Mouse (Mus musculus) cortical plate, adult 2 months (tissue): Measurements from ENCODE around the gene Tmem184b.

Experiments
- CTCF ChIP-seq: fragments of 200-500 bp; IDR thresholded peaks from 2 replicates; pipeline ENCODE4 v1.5.1; 2011; ENCODE audit warnings: mild to moderate bottlenecking, control low read depth, low read length; ENCODE audit not compliant: insufficient read depth; ENCODE audit errors: extremely low read depth
- POLR2A ChIP-seq: fragments of 200-500 bp; IDR thresholded peaks from 2 replicates; pipeline ENCODE4 v1.6.1; 2011; ENCODE audit warnings: mild to moderate bottlenecking, low read length, control low read depth; ENCODE audit not compliant: insufficient read depth; ENCODE audit errors: extremely low read depth

- TF ChIP-seq POLR2A (no peak), CTCF (no peak)
Observed at GRCm38 (mm10) chr15:79333409-79333808, 70.0 kb downstream of the Tmem184b start.
